Mouse (Mus musculus) retina, postnatal 1 day (tissue): ENCODE data around the gene Abcg1.

ENCODE experiments used
- DNase-seq: peaks from one replicate; pipeline ENCODE4 v3.0.0-alpha.2; 2012

The Abcg1 gene

GRCm38 (mm10) chr17:31042751-31043150 is 14.7 kb upstream of the Abcg1 start:
- DNase-seq, result no peak

DNA sequence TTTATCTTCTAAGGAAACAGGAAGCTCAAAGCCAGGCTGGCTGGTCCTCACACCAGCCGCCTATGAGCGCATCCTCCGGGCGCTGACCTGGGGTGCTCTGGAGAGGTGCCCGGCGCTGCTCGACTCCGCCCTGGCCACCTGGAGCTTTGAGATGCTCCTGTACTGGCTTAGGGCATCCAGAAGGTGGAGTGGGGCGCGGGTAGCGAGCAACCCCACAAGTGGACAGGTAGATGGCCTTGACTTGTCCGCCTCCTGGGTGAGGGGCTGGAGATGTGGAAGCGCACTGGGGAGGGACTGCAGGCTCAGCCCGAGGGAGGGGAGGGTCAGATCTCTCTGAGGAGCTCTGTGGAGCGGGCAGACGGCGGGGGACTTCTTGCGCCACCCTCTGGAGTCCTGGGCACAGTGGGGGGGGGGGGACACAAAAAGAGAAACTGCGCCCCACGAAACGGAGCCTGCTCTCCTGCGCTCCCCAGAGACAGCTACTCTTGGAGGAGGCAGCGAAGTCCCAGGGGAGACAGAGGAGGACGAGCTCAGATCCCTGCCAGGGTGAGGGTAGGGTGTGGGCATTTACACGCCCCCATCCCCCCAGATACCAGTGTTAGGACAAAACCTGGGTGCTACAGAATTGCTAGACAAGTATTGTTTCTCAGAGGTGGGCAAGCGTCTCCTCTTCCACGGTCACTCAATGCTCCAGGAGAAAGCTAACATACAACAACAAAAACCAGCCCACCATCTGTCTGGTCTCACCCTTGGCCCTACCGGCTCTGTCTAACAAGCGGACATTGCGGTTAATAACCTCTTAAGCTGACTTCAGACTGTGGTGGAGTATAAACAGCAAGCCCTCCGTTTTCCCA is 643 bp downstream of the Abcg1 start:
- no peak for DNase-seq

- peak; percentile 90 for DNase-seq
These were observed 1.2 kb downstream of the Abcg1 start for GRCm38 (mm10) chr17:31058745-31059085.

- DNase-seq, result no peak
These were observed 2.7 kb downstream of the Abcg1 start for GRCm38 (mm10) chr17:31060196-31060587.

GRCm38 (mm10) chr17:31060588-31061345 is 3.3 kb downstream of the Abcg1 start:
- peak; percentile 92 for DNase-seq

DNA sequence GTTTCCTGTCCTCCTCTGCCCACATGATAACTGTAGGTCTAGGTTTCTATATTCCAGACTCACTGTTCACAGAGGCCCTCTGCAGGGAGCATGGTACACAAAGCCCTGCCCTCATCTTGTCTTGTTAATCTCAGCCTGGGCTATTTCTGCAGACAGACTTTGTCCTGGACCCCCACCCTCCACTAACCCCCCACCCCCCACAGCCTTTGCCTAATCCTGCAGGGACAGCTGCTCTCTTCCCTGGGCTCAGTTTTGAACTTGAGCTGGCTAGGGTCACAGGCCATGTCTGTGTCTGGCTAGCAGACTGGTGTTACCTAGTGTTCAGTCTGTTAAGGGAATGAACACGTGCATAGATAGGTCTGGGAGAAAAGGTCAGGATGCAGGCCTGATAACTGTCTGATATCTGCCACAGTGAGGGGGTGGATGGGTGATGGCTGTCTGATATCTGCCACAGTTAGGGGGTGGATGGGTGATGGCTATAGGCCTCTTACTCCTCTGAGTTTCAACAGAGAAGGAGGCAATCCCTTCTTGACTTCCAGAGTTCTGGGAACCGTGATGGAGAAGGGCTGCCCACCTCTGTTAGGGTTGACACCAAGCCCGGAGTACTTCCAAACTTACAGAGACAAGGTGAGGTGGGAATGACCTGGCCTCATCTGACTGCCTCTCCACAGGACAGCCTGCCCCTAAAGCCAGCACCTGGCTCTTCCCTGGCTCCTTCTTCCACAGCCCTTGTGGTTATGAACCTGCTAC is 4.0 kb downstream of the Abcg1 start:
- peak; percentile 78 for DNase-seq

GRCm38 (mm10) chr17:31066058-31066457 is 8.6 kb downstream of the Abcg1 start:
- no peak for DNase-seq

DNA sequence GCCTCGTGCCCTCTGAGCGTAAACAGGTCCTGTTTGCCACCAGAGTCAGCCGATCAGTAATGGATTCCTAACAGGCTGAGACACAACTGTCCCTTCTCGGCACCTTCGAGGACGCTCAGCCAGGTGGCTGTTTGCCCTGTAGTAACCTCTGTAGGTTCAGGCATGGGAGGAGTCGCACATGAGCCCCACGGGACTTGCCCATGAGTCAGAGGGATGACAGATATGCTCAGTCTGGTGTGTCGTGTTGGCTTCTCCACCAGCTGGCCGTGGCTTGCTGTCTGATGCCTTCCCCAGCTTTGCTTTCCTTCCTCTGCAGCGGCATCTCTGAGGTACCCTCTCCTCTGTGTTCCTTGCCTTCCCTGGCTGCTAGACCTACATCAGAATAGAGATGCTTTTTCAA is 9.6 kb downstream of the Abcg1 start:
- no peak for DNase-seq

- no peak for DNase-seq
These were observed 11.6 kb downstream of the Abcg1 start for GRCm38 (mm10) chr17:31069121-31069520.

- no peak for DNase-seq
These were observed 12.4 kb downstream of the Abcg1 start for GRCm38 (mm10) chr17:31069845-31070244.

GRCm38 (mm10) chr17:31070403-31071185 is 13.1 kb downstream of the Abcg1 start:
- DNase-seq, result no peak

- DNase-seq, result no peak
These were observed 14.2 kb downstream of the Abcg1 start for GRCm38 (mm10) chr17:31071421-31072301.

GRCm38 (mm10) chr17:31072872-31073271 is 15.4 kb downstream of the Abcg1 start:
- no peak for DNase-seq

DNA sequence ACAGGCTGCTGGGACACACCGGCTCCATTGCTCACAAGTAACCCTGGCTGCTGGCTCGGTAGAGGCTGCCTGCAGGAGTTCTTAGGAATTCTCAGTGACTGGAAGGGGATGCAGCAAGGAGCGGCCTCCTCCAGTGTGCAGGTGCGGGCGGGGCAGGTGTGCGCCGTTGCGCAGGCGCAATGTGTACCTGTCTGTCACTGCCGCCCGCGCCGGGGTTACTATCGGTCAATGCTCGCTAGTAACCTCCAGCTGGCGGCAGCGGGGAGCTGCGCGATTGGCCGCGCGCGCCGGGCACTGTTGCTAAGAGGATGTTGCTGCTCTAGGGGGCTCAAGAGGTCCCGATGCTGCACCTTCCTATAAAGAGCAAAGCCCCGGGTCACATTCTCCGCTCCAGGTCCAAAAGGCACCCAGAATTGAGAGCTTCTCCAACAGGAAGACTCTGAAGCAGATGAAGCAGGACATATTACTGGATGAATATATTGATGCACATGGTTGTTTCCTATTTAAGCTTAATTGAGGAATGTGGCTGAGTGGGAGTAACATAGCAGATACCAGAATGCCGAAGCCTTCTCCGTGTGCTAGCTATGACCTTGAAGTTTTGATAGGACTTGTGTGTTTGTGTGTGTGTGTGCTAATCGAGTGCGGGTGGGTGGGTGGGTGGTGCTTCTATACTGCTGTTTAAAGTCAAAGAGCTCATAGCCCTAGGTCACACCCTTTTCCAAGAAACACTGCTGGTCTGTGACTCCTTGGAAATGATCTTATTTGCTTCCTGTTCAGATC is 16.0 kb downstream of the Abcg1 start:
- DNase-seq, result peak; percentile 92

- no peak for DNase-seq
These were observed 16.6 kb downstream of the Abcg1 start for GRCm38 (mm10) chr17:31074053-31074590.

- DNase-seq, result no peak
These were observed 17.2 kb downstream of the Abcg1 start for GRCm38 (mm10) chr17:31074666-31075065.

DNA sequence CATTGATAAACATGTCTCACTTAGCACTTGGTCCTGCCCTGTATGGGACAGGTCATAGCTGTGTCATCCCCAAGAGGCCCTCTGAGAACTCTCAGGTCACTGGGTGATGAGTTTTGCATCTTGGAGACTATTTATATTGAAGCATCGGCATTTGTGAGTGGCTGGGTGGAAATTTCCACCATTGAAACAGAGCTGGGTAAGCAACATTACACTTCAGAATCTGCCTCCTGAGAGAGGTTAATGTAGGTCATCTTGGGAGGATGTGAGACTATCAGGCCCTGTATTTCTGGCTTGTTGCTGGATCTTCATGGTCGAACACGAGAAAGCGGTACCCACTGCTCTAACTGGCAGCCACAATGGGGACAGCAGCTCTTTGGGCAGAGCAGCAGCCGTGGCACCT is 18.0 kb downstream of the Abcg1 start:
- DNase-seq, result no peak

GRCm38 (mm10) chr17:31077561-31077960 is 20.1 kb downstream of the Abcg1 start:
- DNase-seq, result no peak

GRCm38 (mm10) chr17:31078581-31078980 is 21.1 kb downstream of the Abcg1 start:
- no peak for DNase-seq

DNA sequence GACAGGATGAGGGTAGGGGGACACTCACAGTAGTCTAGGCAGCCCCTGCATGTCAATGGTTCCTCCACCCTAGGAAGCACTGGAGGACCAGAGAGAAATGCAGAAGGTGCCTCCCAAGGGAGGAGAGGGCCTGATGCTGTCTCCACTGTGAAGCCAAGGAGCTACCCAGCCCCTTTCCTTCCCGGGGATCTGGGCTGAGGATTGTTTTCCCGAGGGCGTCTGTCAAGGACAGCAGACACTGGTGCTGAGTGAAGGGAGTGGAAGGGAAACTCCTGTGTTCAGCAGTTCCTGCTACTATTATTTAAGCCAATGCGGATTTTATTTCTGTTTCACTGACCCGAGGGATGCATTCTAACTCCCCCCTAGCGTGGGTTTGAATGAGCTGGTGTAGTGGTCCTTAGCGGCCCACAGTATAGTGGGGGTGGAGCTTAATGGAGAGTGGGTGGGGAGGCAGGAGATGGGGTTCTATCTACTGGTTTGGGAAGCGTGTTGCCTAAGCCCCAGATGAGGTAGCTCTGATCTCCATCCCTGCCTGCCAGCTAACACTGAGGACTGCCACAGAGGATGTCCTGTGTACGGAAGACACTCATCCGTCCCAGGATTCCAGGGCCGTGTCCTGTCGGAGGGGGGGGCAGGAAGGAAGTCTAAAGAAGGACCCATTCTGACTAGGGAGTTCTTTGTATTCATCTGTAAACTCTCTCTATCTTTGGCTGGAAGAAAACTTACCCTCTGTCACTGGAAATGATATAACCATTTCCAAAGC is 21.8 kb downstream of the Abcg1 start:
- no peak for DNase-seq
